Mouse (Mus musculus) frontal cortex, adult (tissue): ENCODE data around the gene Slc9a3r1.

Experiments
- ATAC-seq: cut with Nextera tagmentation; 2 replicates; pipeline ENCODE4 v1.9.2; 2017; ENCODE audit warnings: mild to moderate bottlenecking, moderate library complexity, mixed read lengths; ENCODE audit not compliant: low TSS enrichment

The Slc9a3r1 gene

DNA sequence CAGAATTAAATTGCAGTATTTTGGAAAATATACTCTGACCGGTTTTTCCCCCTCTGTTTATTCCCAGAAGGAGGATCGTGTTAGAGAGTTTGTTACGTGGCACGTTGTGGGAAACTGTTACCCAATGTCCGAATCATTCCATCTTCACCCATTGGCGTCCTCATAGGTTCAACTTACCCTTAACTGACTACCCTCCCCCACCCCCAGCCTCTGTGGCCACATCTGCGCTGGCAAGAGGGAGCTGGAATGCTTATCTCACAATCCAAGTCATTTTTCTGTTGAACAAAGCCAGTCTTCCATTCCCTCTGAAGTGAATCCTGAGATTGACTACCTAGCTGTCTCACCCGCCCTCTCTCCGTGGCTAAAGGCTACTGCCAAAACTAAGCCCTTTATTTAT, 938 bp upstream of the Slc9a3r1 start:
- ATAC-seq: no peak

DNA sequence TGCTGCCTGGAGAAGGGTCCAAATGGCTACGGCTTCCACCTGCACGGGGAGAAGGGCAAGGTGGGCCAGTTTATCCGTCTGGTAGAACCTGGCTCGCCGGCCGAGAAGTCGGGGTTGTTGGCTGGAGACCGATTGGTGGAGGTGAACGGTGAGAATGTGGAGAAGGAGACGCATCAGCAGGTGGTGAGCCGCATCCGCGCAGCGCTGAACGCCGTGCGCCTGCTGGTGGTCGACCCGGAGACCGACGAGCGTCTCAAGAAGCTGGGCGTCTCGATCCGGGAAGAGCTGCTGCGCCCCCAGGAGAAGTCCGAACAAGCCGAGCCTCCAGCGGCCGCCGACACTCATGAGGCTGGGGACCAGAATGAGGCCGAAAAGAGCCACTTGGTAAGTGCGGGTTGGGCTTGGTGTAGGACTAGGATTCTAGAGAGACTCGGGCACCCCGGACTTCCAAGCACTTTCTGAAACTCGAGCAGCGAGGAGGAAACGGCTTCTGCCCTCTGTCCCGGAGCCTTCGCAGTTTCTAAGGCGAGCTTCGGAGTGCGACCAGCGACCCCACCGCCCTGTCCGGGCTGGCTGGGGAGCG, 518 bp downstream of the Slc9a3r1 start:
- no peak for ATAC-seq

GRCm38 (mm10) chr11:115164341-115164975, 1.3 kb downstream of the Slc9a3r1 start:
- ATAC-seq: no peak

- no peak for ATAC-seq
Measured at GRCm38 (mm10) chr11:115164976-115165374, 1.8 kb downstream of the Slc9a3r1 start.

DNA sequence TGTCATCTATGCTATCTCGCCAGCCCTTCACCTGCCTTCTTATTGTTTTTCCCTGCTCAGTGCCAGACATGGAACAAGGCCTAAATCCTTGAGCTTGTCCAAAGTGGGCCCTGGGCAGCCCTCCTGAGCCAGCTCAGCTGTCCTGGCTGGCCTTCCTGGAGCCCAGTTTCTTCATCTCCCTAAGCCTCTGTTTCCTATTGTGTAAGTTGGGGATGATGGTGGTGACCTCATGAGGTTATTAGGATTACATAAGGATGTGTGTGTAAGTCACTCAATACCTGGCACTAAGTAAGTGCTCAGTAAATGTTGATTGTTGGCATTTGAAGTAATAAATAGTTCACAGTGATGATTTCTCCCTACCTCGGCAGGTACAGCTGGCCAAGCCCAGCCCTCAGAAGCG, 3.6 kb downstream of the Slc9a3r1 start:
- ATAC-seq: no peak

DNA sequence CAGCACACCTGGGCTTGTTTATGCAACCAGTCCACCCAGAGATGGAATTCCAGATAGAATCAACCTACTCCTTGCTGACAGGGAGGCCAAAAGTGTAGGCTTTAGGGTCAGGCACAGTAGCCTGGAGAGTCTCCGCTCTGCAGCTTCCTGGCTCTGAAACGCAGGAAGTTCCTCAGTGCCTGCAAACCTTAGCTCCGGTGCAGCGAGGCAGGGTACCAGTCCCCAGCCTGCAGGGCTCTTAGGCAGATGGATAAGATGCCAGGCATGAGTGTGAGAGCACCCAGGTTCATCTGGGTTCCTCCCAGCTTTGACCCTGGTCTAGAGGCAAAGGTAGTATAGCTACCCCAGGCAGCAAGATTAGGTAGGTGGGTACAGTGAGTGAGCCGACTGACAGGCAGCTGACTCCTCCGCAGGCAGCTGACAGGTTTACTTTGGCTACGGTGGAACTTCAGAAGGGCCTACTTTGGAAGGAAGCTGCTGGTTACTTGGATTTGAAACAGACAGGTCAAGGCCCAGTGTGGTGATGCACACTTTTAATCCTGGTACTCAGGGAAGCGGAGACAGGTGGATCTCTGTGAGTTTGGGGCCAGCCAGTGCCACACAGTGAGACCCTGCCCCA, 4.6 kb downstream of the Slc9a3r1 start:
- no peak for ATAC-seq

DNA sequence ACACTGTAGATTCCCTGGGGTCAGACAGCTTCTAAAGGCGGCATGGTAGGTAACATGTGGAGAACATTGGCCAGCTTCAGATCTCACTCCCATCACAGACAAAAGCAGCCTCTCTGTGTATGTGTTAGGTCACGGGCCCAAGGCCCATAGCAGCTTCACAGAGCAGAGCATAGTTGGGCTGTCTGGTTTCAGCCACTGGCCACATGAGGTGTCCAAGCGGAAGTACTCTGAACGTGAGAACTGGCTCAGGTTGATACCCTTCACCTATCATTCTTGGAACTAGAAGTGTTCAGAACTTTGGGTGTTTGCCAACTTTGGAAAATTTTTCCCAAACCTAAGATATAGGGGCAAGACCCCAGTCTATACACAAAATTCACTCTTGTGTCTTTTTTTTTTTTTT, 6.3 kb downstream of the Slc9a3r1 start:
- ATAC-seq: no peak

GRCm38 (mm10) chr11:115171125-115171524, 8.0 kb downstream of the Slc9a3r1 start:
- no peak for ATAC-seq

DNA sequence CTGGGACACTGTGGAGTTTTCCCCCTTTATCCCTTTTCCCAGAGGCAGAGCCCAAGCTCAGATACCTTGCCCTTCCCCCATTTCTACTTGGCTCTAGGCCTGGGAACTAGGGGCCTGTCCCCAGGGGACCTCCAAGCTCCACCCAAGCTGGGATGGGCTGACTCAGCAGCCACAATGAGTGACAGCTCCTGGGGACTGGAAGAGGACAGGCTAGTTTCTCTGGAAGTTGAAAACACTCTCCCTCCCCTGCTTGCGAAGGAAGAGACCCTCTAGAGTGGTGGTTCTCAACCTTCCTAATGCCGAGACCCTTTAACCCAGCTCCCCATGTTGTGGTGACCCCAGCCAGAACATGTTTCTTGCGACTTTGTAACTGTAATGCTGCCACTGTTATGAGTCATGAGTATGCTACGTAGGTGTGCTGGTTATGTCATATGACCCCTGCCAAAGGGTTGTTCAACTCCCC, 9.7 kb downstream of the Slc9a3r1 start:
- ATAC-seq: no peak

DNA sequence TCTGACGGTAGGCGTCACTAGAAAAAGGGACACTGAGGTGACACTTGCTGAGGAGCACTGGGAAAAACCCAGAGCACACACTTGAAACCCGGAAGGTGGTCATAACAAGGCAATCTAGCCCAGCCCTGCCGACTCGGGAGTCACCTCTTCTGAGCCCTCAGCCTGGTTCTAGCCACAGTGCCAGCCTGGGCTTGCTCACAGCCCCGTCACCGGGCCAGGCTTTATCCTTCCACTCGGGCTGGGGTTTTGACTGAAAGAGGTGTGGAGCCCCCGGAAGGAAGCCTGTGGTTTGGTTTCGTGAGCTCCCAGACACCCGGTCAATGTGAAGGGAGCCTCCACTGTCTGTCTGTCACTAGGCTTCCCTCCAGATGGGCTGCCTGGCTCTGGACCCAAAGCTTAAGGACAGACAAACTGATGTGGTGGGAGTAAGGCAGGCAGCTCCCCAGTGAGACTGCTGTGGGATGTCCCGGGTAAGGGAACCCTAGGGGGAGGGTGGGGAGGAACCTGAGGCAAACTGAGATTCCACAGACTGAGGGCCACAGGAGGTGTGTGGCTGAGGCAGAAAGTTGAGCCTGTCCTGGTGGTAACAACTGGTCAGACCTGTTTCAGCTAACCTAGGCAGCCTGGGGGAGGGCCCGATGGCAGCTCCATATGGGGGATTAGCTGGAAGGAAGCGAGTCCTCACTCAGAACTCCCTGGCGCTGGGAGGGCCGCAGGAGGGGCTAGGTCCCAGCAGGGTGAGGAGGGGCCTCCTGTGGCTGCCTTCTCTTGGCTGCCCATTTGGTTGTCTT, 10.6 kb downstream of the Slc9a3r1 start:
- ATAC-seq: no peak

- no peak for ATAC-seq
Measured at GRCm38 (mm10) chr11:115176399-115177190, 13.5 kb downstream of the Slc9a3r1 start.

GRCm38 (mm10) chr11:115177559-115178195, 14.5 kb downstream of the Slc9a3r1 start:
- ATAC-seq: no peak

DNA sequence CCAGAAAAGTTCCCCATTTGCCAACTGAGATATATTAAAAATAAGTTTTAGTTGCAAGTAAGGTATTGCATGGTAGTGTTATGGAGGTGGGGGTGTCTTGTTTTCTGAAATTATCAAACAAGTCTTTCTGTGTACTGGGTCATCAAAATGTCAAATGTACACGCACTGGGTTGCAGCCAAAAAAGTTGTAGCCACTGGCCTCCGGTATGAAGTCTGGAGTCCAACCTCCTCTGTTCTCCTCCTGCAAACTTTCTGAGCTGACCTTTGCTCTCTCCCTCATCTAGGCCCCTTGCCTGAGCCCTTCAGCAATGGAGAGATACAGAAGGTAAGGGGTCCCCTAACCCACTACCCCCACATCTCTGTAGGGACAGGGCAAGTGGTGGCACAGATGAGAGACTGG, 15.6 kb downstream of the Slc9a3r1 start:
- ATAC-seq: no peak

GRCm38 (mm10) chr11:115179191-115179590, 16.1 kb downstream of the Slc9a3r1 start:
- no peak for ATAC-seq

DNA sequence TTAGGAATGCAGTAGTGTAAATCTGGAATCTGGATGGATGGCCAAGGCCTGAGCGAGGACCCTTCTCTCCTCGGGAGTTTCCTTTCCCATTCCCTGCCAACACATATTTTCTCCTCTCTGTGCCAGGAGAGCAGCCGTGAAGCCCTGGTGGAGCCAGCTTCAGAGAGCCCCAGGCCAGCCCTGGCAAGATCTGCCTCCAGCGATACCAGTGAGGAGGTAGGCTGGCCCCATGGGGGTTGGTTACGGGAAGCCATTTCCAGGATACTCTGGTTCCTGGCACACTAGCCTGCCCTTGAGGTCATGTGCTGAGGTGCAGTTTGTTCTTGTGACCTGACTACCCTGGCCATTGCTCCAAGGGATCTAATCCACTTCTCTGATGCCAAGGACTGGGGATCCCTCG, 16.7 kb downstream of the Slc9a3r1 start:
- ATAC-seq: no peak

DNA sequence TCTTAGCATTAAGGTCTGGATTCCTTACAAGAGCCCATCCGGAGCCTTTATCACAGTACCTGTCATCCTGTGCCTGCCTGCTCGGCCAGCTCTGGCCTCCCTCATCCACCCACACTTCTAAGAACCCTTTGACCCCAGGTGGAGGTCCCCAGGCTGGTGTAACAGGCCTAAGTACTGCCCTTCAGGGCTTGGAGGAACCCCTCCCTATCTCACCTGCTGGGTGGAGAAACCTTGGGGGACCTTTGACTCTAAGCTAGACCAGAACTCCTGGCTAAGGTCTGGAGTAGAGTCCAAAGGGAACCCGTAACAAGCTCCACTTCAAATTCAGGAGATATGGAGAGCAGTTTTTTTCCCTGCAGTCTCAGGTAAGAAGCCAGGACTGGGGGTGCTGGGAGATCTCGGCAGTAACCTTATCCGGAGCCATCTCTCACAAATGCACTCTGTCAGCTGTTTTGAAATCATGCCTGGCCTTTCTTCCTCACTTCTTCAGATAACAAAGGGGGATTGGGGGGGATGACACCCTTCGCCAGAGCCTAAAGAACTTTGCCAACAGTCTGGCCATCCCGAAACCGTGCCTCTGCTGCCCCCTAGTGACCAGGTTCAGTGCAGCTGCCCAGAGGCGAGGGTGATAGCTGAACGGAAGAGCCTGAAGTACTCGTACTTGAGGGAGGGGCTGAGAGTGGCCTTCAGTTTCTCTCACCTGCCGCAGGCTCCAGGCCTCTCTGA, 18.9 kb downstream of the Slc9a3r1 start:
- 0 out of 2 replicates have a peak, but pooled peaks have one; percentile 13 for ATAC-seq

GRCm38 (mm10) chr11:115184973-115185372, 21.8 kb downstream of the Slc9a3r1 start:
- no peak for ATAC-seq

DNA sequence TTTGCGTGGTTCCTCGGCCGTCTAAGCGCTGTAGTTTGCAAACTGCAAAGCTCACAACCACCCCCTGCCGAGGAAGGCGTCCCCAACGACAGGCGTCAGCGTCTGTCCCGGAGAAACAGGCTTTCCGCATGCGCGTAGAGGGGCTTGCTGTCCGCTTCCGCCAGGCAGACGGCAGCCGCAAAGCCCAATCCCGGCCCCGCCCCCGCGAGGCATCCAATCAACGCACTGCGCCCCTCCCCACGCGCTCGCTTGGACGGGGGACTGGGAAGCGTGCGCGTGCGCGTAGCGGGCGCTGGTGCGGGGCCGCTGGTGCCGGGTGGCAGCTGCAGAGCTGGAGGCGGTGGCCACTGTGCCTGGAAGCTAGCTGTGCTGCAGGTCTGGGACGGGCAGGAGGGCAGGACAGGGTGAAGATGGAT, 24.1 kb downstream of the Slc9a3r1 start, which contains the start of gene Tmem104:
Tmem104 (plus strand) TSS at position 264 of the 416 bp plus-strand sequence.
- ATAC-seq: peak; percentile 95

- peak; percentile 17; the same call in 1 of the 2 replicates for ATAC-seq
Measured at GRCm38 (mm10) chr11:115187693-115188092, 24.6 kb downstream of the Slc9a3r1 start, which contains the start of gene Nat9. Gene Nat9, minus strand, starts transcription at chr11:115187859.

DNA sequence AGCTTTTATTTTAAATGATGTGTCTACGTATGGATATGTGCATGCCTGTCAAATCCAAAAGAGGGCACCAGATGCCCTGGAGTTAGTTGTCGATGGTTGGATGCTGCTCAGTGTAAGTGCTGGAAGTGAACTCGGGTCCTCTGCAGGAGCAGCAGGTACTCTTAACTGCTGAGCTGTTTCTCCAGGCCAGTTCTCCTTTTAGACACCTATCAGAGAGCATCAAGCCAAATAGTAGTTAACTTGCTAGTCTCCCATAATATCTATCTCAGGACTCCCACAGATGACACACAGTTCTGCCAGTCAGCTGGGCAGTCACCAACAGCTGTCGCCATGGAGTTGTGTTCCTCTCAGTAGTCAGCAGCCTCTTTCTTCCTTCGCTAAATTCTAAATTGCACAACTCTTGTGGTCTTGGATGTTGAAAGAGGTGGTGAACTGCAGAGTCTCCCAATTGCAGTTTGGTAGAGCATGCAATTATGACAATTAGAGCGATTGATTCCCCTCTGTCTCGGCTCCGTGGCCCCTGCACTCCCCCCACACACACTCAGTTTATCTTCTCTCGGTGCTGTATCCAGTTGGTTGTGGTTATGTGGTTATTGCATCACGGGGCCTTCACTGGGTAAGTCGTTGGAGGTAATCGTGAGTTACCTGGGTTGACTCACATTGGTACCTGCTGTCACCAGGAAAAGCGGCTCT, 25.5 kb downstream of the Slc9a3r1 start:
- no peak for ATAC-seq
